Mouse (Mus musculus): ENCODE results near the gene Tmem151b. TPM values are rescaled to one million over a fixed set of nuclear protein-coding genes. Genes with fewer than 3 reads are reported as not detected.
A peak's percentile ranks its signal among the peaks of the same experiment; 100 is the strongest.

Tmem151b gene
- polyA plus RNA-seq, 1 experiment from 2014 or later, result 33.9 TPM

GRCm38 (mm10) chr17:45510871-45511270 is 38.6 kb downstream of the Tmem151b start:
- no peak overlapping the region for H3K4me3 ChIP-seq
- H3K4me1 ChIP-seq, result peaks cover 11% of the 10 kb centered on the region
- no peak for ATAC-seq (replicated peaks)
- no peaks in the 10 kb centered on the region for H3K9me3 ChIP-seq
- WGBS, result 94% methylated on average over 4 of the region's 4 CpGs
- H3K9ac ChIP-seq, result no peak overlapping the region
- no peak overlapping the region for H3K27ac ChIP-seq
- H3K4me2 ChIP-seq, result no peak overlapping the region
- no peaks in the 10 kb centered on the region for H3K27me3 ChIP-seq (replicated peaks)
- H3K36me3 ChIP-seq (replicated peaks), result no peaks in the 10 kb centered on the region

GRCm38 (mm10) chr17:45506700-45507189 is 42.7 kb downstream of the Tmem151b start, which contains the start of gene Aars2:
TSS of gene Aars2 (plus strand) at chr17:45506841.
- Histone ChIP-seq H3K9ac (peak within 1 kb of the TSS; percentile 88), H3K9me3 (no peaks in the 10 kb centered on the region), H3K27ac (peak within 1 kb of the TSS; percentile 96), H3K4me3 (peak within 1 kb of the TSS; percentile 81), H3K27me3 (replicated peaks) (no peaks in the 10 kb centered on the region), H3K36me3 (replicated peaks) (no peaks in the 10 kb centered on the region), H3K4me1 (peaks cover 11% of the 10 kb centered on the region), H3K4me2 (peak within 1 kb of the TSS; percentile 39)
- ATAC-seq (replicated peaks), result peak; percentile 96
- WGBS, result under 1% methylated on average over 42 of the region's 42 CpGs

GRCm38 (mm10) chr17:45505941-45506465 is 43.5 kb downstream of the Tmem151b start:
- Histone ChIP-seq H3K4me3 (peak overlapping the region; percentile 81; the same call in 1 of the 2 replicates), H3K4me2 (no peak overlapping the region), H3K9me3 (no peaks in the 10 kb centered on the region), H3K36me3 (replicated peaks) (no peaks in the 10 kb centered on the region), H3K27ac (no peak overlapping the region), H3K9ac (no peak overlapping the region), H3K27me3 (replicated peaks) (no peaks in the 10 kb centered on the region), H3K4me1 (peaks cover 11% of the 10 kb centered on the region)
- ATAC-seq (replicated peaks), result peak; percentile 13
- WGBS, result 77% methylated on average over 6 of the region's 6 CpGs

- no peak overlapping the region for H3K9ac ChIP-seq
- no peak overlapping the region for H3K27ac ChIP-seq
- no peak for ATAC-seq (replicated peaks)
- peaks cover 11% of the 10 kb centered on the region for H3K4me1 ChIP-seq
- H3K4me3 ChIP-seq, result no peak overlapping the region
- no peaks in the 10 kb centered on the region for H3K27me3 ChIP-seq (replicated peaks)
- 65% methylated on average over 5 of the region's 5 CpGs for WGBS
- H3K36me3 ChIP-seq (replicated peaks), result no peaks in the 10 kb centered on the region
- H3K9me3 ChIP-seq, result no peaks in the 10 kb centered on the region
- no peak overlapping the region for H3K4me2 ChIP-seq
These were observed 46.0 kb downstream of the Tmem151b start for GRCm38 (mm10) chr17:45503301-45503973.

GRCm38 (mm10) chr17:45502324-45502723 is 47.2 kb downstream of the Tmem151b start:
- 57% methylated on average over 4 of the region's 4 CpGs for WGBS
- no peaks in the 10 kb centered on the region for H3K27me3 ChIP-seq (replicated peaks)
- no peak overlapping the region for H3K27ac ChIP-seq
- H3K4me3 ChIP-seq, result no peak overlapping the region
- no peaks in the 10 kb centered on the region for H3K36me3 ChIP-seq (replicated peaks)
- H3K9me3 ChIP-seq, result no peaks in the 10 kb centered on the region
- ATAC-seq (replicated peaks), result no peak
- H3K4me1 ChIP-seq, result peaks cover 8% of the 10 kb centered on the region
- H3K4me2 ChIP-seq, result no peak overlapping the region
- no peak overlapping the region for H3K9ac ChIP-seq

GRCm38 (mm10) chr17:45500981-45501380 is 48.5 kb downstream of the Tmem151b start:
- no peak overlapping the region for H3K4me2 ChIP-seq
- H3K9me3 ChIP-seq, result no peaks in the 10 kb centered on the region
- ATAC-seq (replicated peaks), result no peak
- no peaks in the 10 kb centered on the region for H3K4me1 ChIP-seq
- H3K9ac ChIP-seq, result no peak overlapping the region
- no peaks in the 10 kb centered on the region for H3K27me3 ChIP-seq (replicated peaks)
- 44% methylated on average over 4 of the region's 4 CpGs for WGBS
- no peak overlapping the region for H3K27ac ChIP-seq
- H3K36me3 ChIP-seq (replicated peaks), result no peaks in the 10 kb centered on the region
- H3K4me3 ChIP-seq, result no peak overlapping the region

- Histone ChIP-seq H3K27me3 (replicated peaks) (no peaks in the 10 kb centered on the region), H3K4me2 (no peak overlapping the region), H3K27ac (no peak overlapping the region), H3K36me3 (replicated peaks) (no peaks in the 10 kb centered on the region), H3K9me3 (no peaks in the 10 kb centered on the region), H3K4me1 (no peaks in the 10 kb centered on the region), H3K9ac (no peak overlapping the region), H3K4me3 (no peak overlapping the region)
- WGBS, result 59% methylated on average over 2 of the region's 2 CpGs
- no peak for ATAC-seq (replicated peaks)
These were observed 50.0 kb downstream of the Tmem151b start for GRCm38 (mm10) chr17:45499516-45499915.

- Histone ChIP-seq H3K27me3 (replicated peaks) (0 out of 2 replicates have a peak, but pooled peaks cover 3% of the 10 kb centered on the region), H3K36me3 (replicated peaks) (no peaks in the 10 kb centered on the region), H3K4me1 (no peaks in the 10 kb centered on the region), H3K4me2 (no peak overlapping the region), H3K9me3 (no peaks in the 10 kb centered on the region), H3K9ac (no peak overlapping the region), H3K4me3 (no peak overlapping the region), H3K27ac (no peak overlapping the region)
- ATAC-seq (replicated peaks), result no peak
- 83% methylated on average over 13 of the region's 13 CpGs for WGBS
These were observed 51.1 kb downstream of the Tmem151b start for GRCm38 (mm10) chr17:45498397-45498796.

GRCm38 (mm10) chr17:45495398-45495797 is 54.1 kb downstream of the Tmem151b start:
- Histone ChIP-seq H3K27ac (no peak overlapping the region), H3K27me3 (replicated peaks) (0 out of 2 replicates have a peak, but pooled peaks cover 3% of the 10 kb centered on the region), H3K4me3 (no peak overlapping the region), H3K9ac (no peak overlapping the region), H3K9me3 (no peaks in the 10 kb centered on the region), H3K4me1 (no peaks in the 10 kb centered on the region), H3K4me2 (no peak overlapping the region), H3K36me3 (replicated peaks) (no peaks in the 10 kb centered on the region)
- no peak for ATAC-seq (replicated peaks)
- WGBS, result 85% methylated on average over 11 of the region's 11 CpGs

Other genes with a start within 250 kb of the Tmem151b start
- gene Cdc5l, start 115.9 kb downstream of the Tmem151b start, polyA plus RNA-seq (2015; fragmentation: Nextera tagmentation; extraction: Ambion mirVana), result 61.3 and 62.1 TPM in 2 replicates
- 1.6 TPM in 2 replicates for gene Spats1, start 74.3 kb downstream of the Tmem151b start, polyA plus RNA-seq (2015; fragmentation: Nextera tagmentation; extraction: Ambion mirVana)
- gene Aars2, start 42.8 kb downstream of the Tmem151b start, polyA plus RNA-seq (2015; fragmentation: Nextera tagmentation; extraction: Ambion mirVana), result 19.7 and 20.5 TPM in 2 replicates
- 6.0 and 6.2 TPM in 2 replicates for gene Tcte1, start 26.2 kb downstream of the Tmem151b start, polyA plus RNA-seq (2015; fragmentation: Nextera tagmentation; extraction: Ambion mirVana)
- 3.5 and 5.3 TPM in 2 replicates for gene Nfkbie, start 6.0 kb upstream of the Tmem151b start, polyA plus RNA-seq (2015; fragmentation: Nextera tagmentation; extraction: Ambion mirVana)
- gene Slc35b2, start 14.2 kb upstream of the Tmem151b start, polyA plus RNA-seq (2015; fragmentation: Nextera tagmentation; extraction: Ambion mirVana), result 85.5 and 93.4 TPM in 2 replicates
- gene Hsp90ab1, start 23.6 kb upstream of the Tmem151b start, polyA plus RNA-seq (2015; fragmentation: Nextera tagmentation; extraction: Ambion mirVana), result 1,488 and 1,537 TPM in 2 replicates
- gene Slc29a1, start 49.9 kb upstream of the Tmem151b start, polyA plus RNA-seq (2015; fragmentation: Nextera tagmentation; extraction: Ambion mirVana), result 30.7 and 33.0 TPM in 2 replicates
- not detected in 2 replicates for gene Mymx, start 52.4 kb upstream of the Tmem151b start, polyA plus RNA-seq (2015; fragmentation: Nextera tagmentation; extraction: Ambion mirVana)
- 0.65 and 1.2 TPM in 2 replicates for gene Capn11, start 109.6 kb upstream of the Tmem151b start, polyA plus RNA-seq (2015; fragmentation: Nextera tagmentation; extraction: Ambion mirVana)
- gene Mrpl14, start 136.6 kb upstream of the Tmem151b start, polyA plus RNA-seq (2015; fragmentation: Nextera tagmentation; extraction: Ambion mirVana), result 118 and 124 TPM in 2 replicates
- gene Tmem63b, start 137.2 kb upstream of the Tmem151b start, polyA plus RNA-seq (2015; fragmentation: Nextera tagmentation; extraction: Ambion mirVana), result 173 and 177 TPM in 2 replicates
- gene 1600014C23Rik, start 184.2 kb upstream of the Tmem151b start, polyA plus RNA-seq (2015; fragmentation: Nextera tagmentation; extraction: Ambion mirVana), result 0.61 TPM in 1 of 2 replicates, not detected in the other

Measured in midbrain, embryonic 15.5 days (tissue).